Mouse (Mus musculus): ENCODE measurements at regions not wholly inside any gene's neighbourhood (a gene's known extent, or its start where the extent isn't known, plus 50 kb on each side); places are given as distances from the start of the nearest gene placed in this dataset.

- H3K4me1 ChIP-seq (replicated peaks), result no peaks in the 10 kb centered on the region
- no peaks in the 10 kb centered on the region for H3K36me3 ChIP-seq
- H3K9ac ChIP-seq, result no peak overlapping the region
- WGBS, result 90% methylated on average over 9 of the region's 9 CpGs
- no peaks in the 10 kb centered on the region for H3K27me3 ChIP-seq
- no peak for ATAC-seq (ENCODE audit: low FRiP score)
- no peak overlapping the region for H3K27ac ChIP-seq
- H3K4me3 ChIP-seq, result no peak overlapping the region
- no peak overlapping the region for H3K4me2 ChIP-seq
- no peaks in the 10 kb centered on the region for H3K9me3 ChIP-seq
These were observed 191.7 kb upstream of the Jag1 start for GRCm38 (mm10) chr2:137308116-137308515.

GRCm38 (mm10) chr2:137301474-137302267 lies 185.2 kb upstream of the Jag1 start:
- Histone ChIP-seq H3K4me2 (no peak overlapping the region), H3K9me3 (no peaks in the 10 kb centered on the region), H3K4me3 (no peak overlapping the region), H3K27me3 (no peaks in the 10 kb centered on the region), H3K27ac (no peak overlapping the region), H3K9ac (no peak overlapping the region), H3K4me1 (replicated peaks) (no peaks in the 10 kb centered on the region), H3K36me3 (no peaks in the 10 kb centered on the region)
- no peak for ATAC-seq (ENCODE audit: low FRiP score)
- WGBS, result 84% methylated on average over 4 of the region's 4 CpGs

GRCm38 (mm10) chr2:137289231-137289630 lies 172.8 kb upstream of the Jag1 start:
- H3K27ac ChIP-seq, result no peak overlapping the region
- ATAC-seq (ENCODE audit: low FRiP score), result no peak
- 88% methylated on average over 3 of the region's 3 CpGs for WGBS
- no peak overlapping the region for H3K4me2 ChIP-seq
- no peaks in the 10 kb centered on the region for H3K36me3 ChIP-seq
- no peak overlapping the region for H3K9ac ChIP-seq
- no peaks in the 10 kb centered on the region for H3K27me3 ChIP-seq
- no peak overlapping the region for H3K4me3 ChIP-seq
- no peaks in the 10 kb centered on the region for H3K9me3 ChIP-seq
- H3K4me1 ChIP-seq (replicated peaks), result no peaks in the 10 kb centered on the region

GRCm38 (mm10) chr2:137271575-137272180 lies 155.2 kb upstream of the Jag1 start:
- no peaks in the 10 kb centered on the region for H3K36me3 ChIP-seq
- H3K4me3 ChIP-seq, result no peak overlapping the region
- H3K27ac ChIP-seq, result no peak overlapping the region
- no peaks in the 10 kb centered on the region for H3K4me1 ChIP-seq (replicated peaks)
- ATAC-seq (ENCODE audit: low FRiP score), result no peak
- H3K9ac ChIP-seq, result no peak overlapping the region
- H3K4me2 ChIP-seq, result no peak overlapping the region
- no peaks in the 10 kb centered on the region for H3K9me3 ChIP-seq
- 80% methylated on average over 5 of the region's 5 CpGs for WGBS
- no peaks in the 10 kb centered on the region for H3K27me3 ChIP-seq

DNA sequence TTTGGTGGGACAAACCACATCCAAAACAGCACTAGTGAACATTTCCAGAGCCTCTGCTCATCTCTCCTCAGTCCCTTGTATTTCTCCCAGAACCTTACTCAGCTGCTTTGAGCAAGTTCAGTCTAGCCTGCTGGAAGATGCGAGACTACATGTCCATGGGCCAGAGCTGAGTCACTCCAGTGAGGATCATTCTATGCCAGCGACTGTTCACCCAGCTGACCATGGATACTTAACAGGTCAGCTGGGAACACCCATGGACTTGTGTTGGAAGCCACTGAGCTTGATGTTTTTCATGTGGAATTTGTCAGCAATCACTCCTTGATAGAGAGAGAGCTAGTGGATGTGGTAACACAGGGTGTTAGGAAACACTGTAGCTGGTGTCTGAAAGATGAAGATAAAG lies 146.5 kb upstream of the Jag1 start:
- Histone ChIP-seq H3K4me1 (replicated peaks) (no peaks in the 10 kb centered on the region), H3K27ac (no peak overlapping the region), H3K36me3 (no peaks in the 10 kb centered on the region), H3K9me3 (no peaks in the 10 kb centered on the region), H3K9ac (no peak overlapping the region), H3K27me3 (no peaks in the 10 kb centered on the region), H3K4me3 (no peak overlapping the region), H3K4me2 (no peak overlapping the region)
- no peak for ATAC-seq (ENCODE audit: low FRiP score)
- whole genome bisulfite sequencing, result 87% methylated on average over 2 of the region's 2 CpGs

DNA sequence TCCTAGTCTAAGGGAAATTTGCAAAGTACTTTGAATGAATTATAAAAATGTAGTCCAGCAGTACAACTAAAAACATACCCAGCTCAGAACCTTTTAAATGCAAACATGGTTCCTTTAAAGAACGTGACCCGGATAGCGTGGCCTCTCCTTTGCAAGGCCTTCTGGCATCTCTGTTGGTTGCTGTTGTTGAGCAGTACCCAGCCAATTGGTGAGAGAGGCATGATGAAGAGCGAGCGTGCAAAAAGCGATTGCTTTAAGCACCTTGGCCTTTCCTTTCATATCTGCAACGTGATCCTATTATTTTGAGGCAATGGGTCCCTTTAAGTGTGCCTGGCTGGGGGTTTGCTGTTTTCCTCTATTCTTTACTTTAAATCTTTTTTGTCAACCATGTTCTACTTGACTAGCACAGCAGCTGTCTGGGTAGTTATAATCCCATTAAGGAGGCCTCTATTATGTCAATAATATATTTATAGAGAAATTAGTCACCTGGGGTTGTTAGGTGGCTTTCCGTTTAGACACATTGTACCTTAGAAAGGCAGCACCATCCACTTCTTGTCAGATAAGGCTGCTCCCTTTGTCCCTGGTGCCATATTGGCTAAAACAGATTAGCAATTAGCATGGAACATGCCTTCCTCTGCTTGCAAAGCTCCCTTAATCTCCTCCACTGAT lies 141.5 kb upstream of the Jag1 start:
- no peak for ATAC-seq (ENCODE audit: low FRiP score)
- H3K27ac ChIP-seq, result no peak overlapping the region
- H3K36me3 ChIP-seq, result no peaks in the 10 kb centered on the region
- no peaks in the 10 kb centered on the region for H3K9me3 ChIP-seq
- no peak overlapping the region for H3K4me3 ChIP-seq
- no peaks in the 10 kb centered on the region for H3K27me3 ChIP-seq
- 84% methylated on average over 8 of the region's 8 CpGs for WGBS
- H3K4me1 ChIP-seq (replicated peaks), result no peaks in the 10 kb centered on the region
- H3K4me2 ChIP-seq, result no peak overlapping the region
- no peak overlapping the region for H3K9ac ChIP-seq

- WGBS, result 75% methylated on average over 7 of the region's 7 CpGs
- H3K9me3 ChIP-seq, result no peaks in the 10 kb centered on the region
- no peak overlapping the region for H3K27ac ChIP-seq
- H3K27me3 ChIP-seq, result no peaks in the 10 kb centered on the region
- H3K4me2 ChIP-seq, result no peak overlapping the region
- no peak overlapping the region for H3K4me3 ChIP-seq
- H3K36me3 ChIP-seq, result no peaks in the 10 kb centered on the region
- no peaks in the 10 kb centered on the region for H3K4me1 ChIP-seq (replicated peaks)
- no peak for ATAC-seq (ENCODE audit: low FRiP score)
- H3K9ac ChIP-seq, result no peak overlapping the region
These were observed 131.5 kb upstream of the Jag1 start for GRCm38 (mm10) chr2:137247931-137248330.

- Histone ChIP-seq H3K9ac (no peak overlapping the region), H3K4me2 (no peak overlapping the region), H3K4me1 (replicated peaks) (no peaks in the 10 kb centered on the region), H3K9me3 (no peaks in the 10 kb centered on the region), H3K36me3 (no peaks in the 10 kb centered on the region), H3K27ac (no peak overlapping the region), H3K27me3 (no peaks in the 10 kb centered on the region), H3K4me3 (no peak overlapping the region)
- ATAC-seq (ENCODE audit: low FRiP score), result no peak
- 74% methylated on average over 6 of the region's 6 CpGs for WGBS
These were observed 127.9 kb upstream of the Jag1 start for GRCm38 (mm10) chr2:137244370-137244769.

DNA sequence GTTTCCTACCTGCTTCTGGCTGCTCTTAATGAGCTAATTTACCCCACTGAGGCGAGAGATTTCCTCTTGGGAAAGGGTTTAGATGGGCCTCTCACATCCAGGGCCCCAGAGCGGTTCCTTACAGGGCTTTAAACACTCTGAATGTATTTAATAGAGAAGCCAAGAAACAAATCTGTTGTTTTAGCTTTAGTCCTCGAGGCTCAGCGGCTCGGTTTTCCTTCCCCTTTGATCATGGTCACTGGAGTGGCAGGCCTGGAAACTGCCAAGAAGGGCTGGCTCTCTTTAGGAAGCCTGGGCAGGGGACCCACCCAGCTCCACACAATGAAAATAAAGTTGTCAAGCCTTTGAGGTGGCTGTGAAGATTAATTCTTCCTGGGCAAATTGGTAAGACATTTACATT lies 127.5 kb upstream of the Jag1 start:
- Histone ChIP-seq H3K4me1 (replicated peaks) (no peaks in the 10 kb centered on the region), H3K4me2 (no peak overlapping the region), H3K27ac (no peak overlapping the region), H3K9me3 (no peaks in the 10 kb centered on the region), H3K27me3 (no peaks in the 10 kb centered on the region), H3K9ac (no peak overlapping the region), H3K36me3 (no peaks in the 10 kb centered on the region), H3K4me3 (no peak overlapping the region)
- no peak for ATAC-seq (ENCODE audit: low FRiP score)
- WGBS, result 14% methylated on average over 5 of the region's 5 CpGs

- no peak for ATAC-seq (ENCODE audit: low FRiP score)
- Histone ChIP-seq H3K4me1 (replicated peaks) (no peaks in the 10 kb centered on the region), H3K36me3 (no peaks in the 10 kb centered on the region), H3K27me3 (no peaks in the 10 kb centered on the region), H3K4me3 (no peak overlapping the region), H3K4me2 (no peak overlapping the region), H3K27ac (no peak overlapping the region), H3K9me3 (no peaks in the 10 kb centered on the region), H3K9ac (no peak overlapping the region)
- WGBS, result 59% methylated on average over 3 of the region's 3 CpGs
These were observed 120.5 kb upstream of the Jag1 start for GRCm38 (mm10) chr2:137236961-137237360.

DNA sequence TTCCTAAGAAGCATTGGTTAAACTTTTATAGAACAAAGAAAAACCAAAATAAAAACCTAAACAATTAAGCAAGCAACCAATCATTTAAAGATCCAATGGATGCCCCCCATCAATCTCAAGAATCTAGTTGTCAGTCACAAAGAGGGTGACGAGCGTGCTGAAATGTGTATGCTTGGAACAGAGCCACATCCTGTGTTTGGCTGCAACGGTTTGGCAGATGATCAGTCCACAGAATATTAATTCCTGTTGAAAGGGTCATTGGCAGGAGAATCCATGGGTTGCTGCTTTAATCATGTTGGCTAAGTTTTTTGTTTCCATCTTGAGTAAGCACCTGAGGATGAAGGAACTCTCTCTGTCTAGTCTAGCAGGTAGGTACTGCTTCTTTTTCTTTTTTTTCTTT lies 117.5 kb upstream of the Jag1 start:
- H3K36me3 ChIP-seq, result no peaks in the 10 kb centered on the region
- 0 out of 2 replicates have a peak, but pooled peaks cover 4% of the 10 kb centered on the region for H3K27me3 ChIP-seq
- 78% methylated on average over 3 of the region's 3 CpGs for WGBS
- no peak overlapping the region for H3K4me3 ChIP-seq
- no peak overlapping the region for H3K9ac ChIP-seq
- no peak overlapping the region for H3K4me2 ChIP-seq
- ATAC-seq (ENCODE audit: low FRiP score), result no peak
- H3K27ac ChIP-seq, result no peak overlapping the region
- no peaks in the 10 kb centered on the region for H3K9me3 ChIP-seq
- peaks cover 12% of the 10 kb centered on the region for H3K4me1 ChIP-seq (replicated peaks)

DNA sequence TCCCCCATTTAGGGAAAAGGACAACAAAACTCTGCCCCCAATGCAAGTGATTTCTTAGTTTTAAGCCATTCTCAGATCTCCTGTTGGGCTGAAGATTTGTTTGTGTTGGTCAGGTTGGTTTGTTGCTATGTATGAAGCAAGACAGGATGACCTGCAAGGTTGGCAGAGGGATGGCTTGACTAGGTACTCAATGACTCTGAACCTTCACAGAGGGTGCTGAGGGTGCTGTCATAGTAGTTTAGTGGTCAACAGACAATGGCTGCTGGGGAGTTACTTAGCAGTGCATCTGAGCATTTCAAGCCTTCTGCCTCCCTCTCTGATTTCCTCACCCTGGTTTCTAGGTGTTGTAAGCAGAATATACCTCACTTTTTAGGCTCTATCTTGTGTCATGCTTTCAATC lies 114.7 kb upstream of the Jag1 start:
- no peak overlapping the region for H3K27ac ChIP-seq
- no peak overlapping the region for H3K4me2 ChIP-seq
- H3K9me3 ChIP-seq, result no peaks in the 10 kb centered on the region
- no peak overlapping the region for H3K4me3 ChIP-seq
- ATAC-seq (ENCODE audit: low FRiP score), result no peak
- 0 out of 2 replicates have a peak, but pooled peaks cover 4% of the 10 kb centered on the region for H3K27me3 ChIP-seq
- H3K4me1 ChIP-seq (replicated peaks), result peaks cover 12% of the 10 kb centered on the region
- H3K9ac ChIP-seq, result no peak overlapping the region
- no peaks in the 10 kb centered on the region for H3K36me3 ChIP-seq

All from hindbrain, embryonic 13.5 days (tissue).